Mouse (Mus musculus) thymus, adult 2 months (tissue): ENCODE measurements around the gene Dtymk. TPM values are rescaled to one million over a fixed set of nuclear protein-coding genes. Genes with fewer than 3 reads are reported as not detected.

Source experiments
- DNase-seq: peaks from one replicate; pipeline ENCODE4 v3.0.0; 2021
- H3K27ac ChIP-seq: fragments of 200-500 bp; 2 replicates; pipeline ENCODE4 v1.5.1; 2012; ENCODE audit warnings: low read length, control low read depth; ENCODE audit not compliant: control insufficient read depth, insufficient read depth
- H3K27me3 ChIP-seq: fragments of 200-500 bp; 2 replicates; pipeline ENCODE4 v1.6.1; 2012; ENCODE audit warnings: mild to moderate bottlenecking, low read length, moderate library complexity, mixed read lengths; ENCODE audit not compliant: control insufficient read depth, insufficient read depth
- H3K36me3 ChIP-seq: fragments of 200-500 bp; 2 replicates; pipeline ENCODE4 v1.6.1; 2012; ENCODE audit warnings: mild to moderate bottlenecking, low read length, moderate library complexity; ENCODE audit not compliant: control insufficient read depth, insufficient read depth
- H3K4me1 ChIP-seq: fragments of 200-500 bp; replicated peaks from 2 replicates; pipeline ENCODE4 v1.6.1; 2012; ENCODE audit warnings: low read length; ENCODE audit not compliant: control insufficient read depth, insufficient read depth
- H3K4me3 ChIP-seq: fragments of 200-500 bp; 2 replicates; pipeline ENCODE4 v1.5.1; 2012; ENCODE audit warnings: mild to moderate bottlenecking, low read length, control low read depth, moderate library complexity; ENCODE audit not compliant: control insufficient read depth, insufficient read depth
- CTCF ChIP-seq: fragments of 200-500 bp; IDR thresholded peaks from 2 replicates; pipeline ENCODE4 v1.5.1; 2012; ENCODE audit warnings: mild to moderate bottlenecking, control low read depth, low read length, moderate library complexity, borderline replicate concordance; ENCODE audit not compliant: control insufficient read depth, poor library complexity, insufficient read depth; ENCODE audit errors: extremely low read depth
- POLR2A ChIP-seq: fragments of 200-500 bp; IDR thresholded peaks from 2 replicates; pipeline ENCODE4 v1.6.1; 2012; ENCODE audit warnings: mild to moderate bottlenecking, low read length, control low read depth, moderate library complexity; ENCODE audit not compliant: control insufficient read depth, poor library complexity, insufficient read depth; ENCODE audit errors: extremely low read depth
- WGBS: fragments of 180-500 bp; shearing (Covaris S2); methylation state at CpG from one replicate; pipeline ENCODE4 v1.1.7; 2018; 5-methylcytosine and 5-hydroxymethylcytosine counted together
- polyA plus RNA-seq: library from polyadenylated mRNA; depleted of rRNA; stranded (reverse); fragments of >200 nt; gene quantifications from 2 replicates; pipeline ENCODE4 v1.2.3, GENCODE M21; 2012

The Dtymk gene
- polyA plus RNA-seq, 1 experiment = 149 TPM

DNA sequence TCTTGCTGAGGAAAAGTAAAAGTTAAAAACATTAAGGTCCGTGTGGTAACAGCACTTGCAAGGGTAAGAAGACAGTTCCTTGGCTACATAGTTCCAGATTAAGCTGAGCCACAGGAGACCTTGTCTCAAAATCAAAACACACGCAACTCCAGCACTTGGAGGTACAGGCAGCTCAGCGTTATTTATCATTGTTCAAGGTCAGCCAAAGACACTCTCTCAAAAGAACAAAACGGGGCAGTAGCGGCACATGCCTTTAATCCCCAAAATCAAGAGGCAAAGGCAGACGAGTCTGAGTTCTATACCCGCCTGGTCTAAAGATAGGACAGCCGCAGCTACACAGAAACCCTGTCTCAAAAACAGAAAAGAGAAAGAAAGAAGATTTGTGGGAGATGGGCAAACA, 5.8 kb downstream of the Dtymk start:
- Histone ChIP-seq H3K27me3 (no peaks in the 10 kb centered on the region), H3K4me3 (no peak overlapping the region), H3K27ac (no peak overlapping the region), H3K4me1 (peaks cover 3% of the 10 kb centered on the region; the same call in 1 of the 2 replicates), H3K36me3 (peaks cover 40% of the 10 kb centered on the region)
- TF ChIP-seq POLR2A = no peak
- TF ChIP-seq CTCF = no peak
- WGBS = 91% methylated on average over 8 of the region's 8 CpGs
- no peak for DNase-seq

- H3K27me3 ChIP-seq = no peaks in the 10 kb centered on the region
- 94% methylated on average over 8 of the region's 8 CpGs for WGBS
- no peaks in the 10 kb centered on the region for H3K4me1 ChIP-seq
- TF ChIP-seq CTCF (no peak), POLR2A (no peak)
- no peak overlapping the region for H3K4me3 ChIP-seq
- peaks cover 48% of the 10 kb centered on the region for H3K36me3 ChIP-seq
- no peak overlapping the region for H3K27ac ChIP-seq
- no peak for DNase-seq
Measured at GRCm38 (mm10) chr1:93794526-93794925, 7.2 kb downstream of the Dtymk start.

GRCm38 (mm10) chr1:93786912-93787311, 14.8 kb downstream of the Dtymk start:
- Histone ChIP-seq H3K36me3 (peaks cover 74% of the 10 kb centered on the region), H3K4me1 (no peaks in the 10 kb centered on the region), H3K4me3 (no peak overlapping the region), H3K27me3 (no peaks in the 10 kb centered on the region), H3K27ac (no peak overlapping the region)
- WGBS = 100% methylated on average over 2 of the region's 2 CpGs
- DNase-seq = no peak
- TF ChIP-seq POLR2A (no peak), CTCF (no peak)

DNA sequence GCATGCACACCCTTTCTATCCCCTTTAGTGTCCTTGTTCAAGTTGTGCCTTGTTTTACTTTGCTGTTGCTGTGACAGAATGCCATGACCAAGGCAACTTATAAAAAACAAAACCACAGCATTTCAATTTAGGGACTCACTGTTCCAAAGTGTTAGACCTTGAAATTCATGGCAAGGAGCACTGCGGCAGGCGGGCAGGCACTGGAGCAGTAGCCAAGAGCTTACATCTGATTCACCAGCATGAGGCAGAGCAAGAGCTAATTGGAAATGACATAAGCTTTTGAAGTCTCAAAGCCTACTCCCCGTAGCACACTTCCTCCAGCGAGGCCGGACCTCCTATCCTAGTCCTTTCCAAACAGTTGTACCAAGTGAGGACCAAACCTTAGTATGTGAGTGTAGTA, 25.0 kb downstream of the Dtymk start:
- no peaks in the 10 kb centered on the region for H3K4me1 ChIP-seq
- no peaks in the 10 kb centered on the region for H3K27me3 ChIP-seq
- H3K27ac ChIP-seq = no peak overlapping the region
- TF ChIP-seq POLR2A = no peak
- no peak for TF ChIP-seq CTCF
- H3K36me3 ChIP-seq = peaks cover 50% of the 10 kb centered on the region
- WGBS = 97% methylated on average over 5 of the region's 5 CpGs
- no peak for DNase-seq
- no peak overlapping the region for H3K4me3 ChIP-seq

- H3K27me3 ChIP-seq = no peaks in the 10 kb centered on the region
Measured at GRCm38 (mm10) chr1:93769901-93770300, 31.8 kb downstream of the Dtymk start.

DNA sequence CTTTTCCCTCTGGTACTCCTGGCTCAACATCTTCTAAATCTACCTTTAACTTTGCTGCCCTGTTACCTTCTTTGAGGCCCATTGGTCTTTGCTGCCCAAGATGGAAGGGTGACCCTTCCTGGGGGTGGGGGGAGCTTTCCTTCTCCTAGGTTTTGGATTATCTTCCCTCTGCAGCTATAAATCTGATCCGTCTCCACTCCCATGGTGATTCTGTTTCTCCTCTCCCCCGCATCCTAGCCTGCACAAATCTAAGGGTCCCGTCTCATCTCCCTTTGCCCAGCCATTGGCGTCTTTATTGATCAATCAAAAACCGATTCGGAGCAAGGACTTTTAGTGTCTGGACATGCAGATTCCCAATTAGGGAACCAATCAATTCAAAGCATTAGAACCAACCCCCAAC, 34.1 kb downstream of the Dtymk start:
- Histone ChIP-seq H3K36me3 (0 out of 2 replicates have a peak, but pooled peaks cover 5% of the 10 kb centered on the region), H3K4me1 (no peaks in the 10 kb centered on the region), H3K4me3 (no peak overlapping the region), H3K27ac (no peak overlapping the region), H3K27me3 (no peaks in the 10 kb centered on the region)
- WGBS = 97% methylated on average over 6 of the region's 6 CpGs
- no peak for DNase-seq
- TF ChIP-seq POLR2A (no peak), CTCF (no peak)

More at GRCm38 (mm10) chr1:93769901-93770300, 31.8 kb downstream of the Dtymk start:
- WGBS = 96% methylated on average over 3 of the region's 3 CpGs
- peaks cover 16% of the 10 kb centered on the region for H3K36me3 ChIP-seq
- H3K4me3 ChIP-seq = no peak overlapping the region
- TF ChIP-seq CTCF (no peak), POLR2A (no peak)
- no peaks in the 10 kb centered on the region for H3K4me1 ChIP-seq
- H3K27ac ChIP-seq = no peak overlapping the region
- no peak for DNase-seq
